Mouse (Mus musculus) intestine, embryonic 14.5 days (tissue): Measurements from ENCODE around the gene Eif2ak3. TPM values are rescaled to one million over a fixed set of nuclear protein-coding genes. Genes with fewer than 3 reads are reported as not detected.

Experiments
- ATAC-seq: fragments of 200-750 bp; cut with Nextera tagmentation; replicated peaks from 2 replicates; pipeline ENCODE4 v1.8.0; 2017; ENCODE audit warnings: low read depth, moderate number of reproducible peaks, moderate TSS enrichment, moderate library complexity; ENCODE audit not compliant: low FRiP score, low TSS enrichment
- DNase-seq: peaks from one replicate; pipeline ENCODE4 v3.0.0-alpha.2; 2018; ENCODE audit warnings: low spot score
- H3K27ac ChIP-seq: fragments of 300-500 bp; sonication (generic); 2 replicates; pipeline ENCODE4 v1.5.1; 2014; ENCODE audit warnings: low read depth, mild to moderate bottlenecking, control low read depth
- H3K27me3 ChIP-seq: fragments of 300-500 bp; sonication (generic); replicated peaks from 2 replicates; pipeline ENCODE4 v1.6.1; 2014; ENCODE audit warnings: low read length, control low read depth; ENCODE audit not compliant: control insufficient read depth, insufficient read depth
- H3K36me3 ChIP-seq: fragments of 300-500 bp; sonication (generic); 2 replicates; pipeline ENCODE4 v1.6.1; 2014; ENCODE audit warnings: low read length, control low read depth; ENCODE audit not compliant: control insufficient read depth, insufficient read depth
- H3K4me1 ChIP-seq: fragments of 300-500 bp; sonication (generic); replicated peaks from 2 replicates; pipeline ENCODE4 v1.6.1; 2014; ENCODE audit warnings: low read length, control low read depth, mixed read lengths; ENCODE audit not compliant: control insufficient read depth, insufficient read depth
- H3K4me2 ChIP-seq: fragments of 300-500 bp; sonication (generic); 2 replicates; pipeline ENCODE4 v1.6.1; 2014; ENCODE audit warnings: low read length
- H3K4me3 ChIP-seq: fragments of 300-500 bp; sonication (generic); 2 replicates; pipeline ENCODE4 v1.5.1; 2014; ENCODE audit warnings: low read depth, low read length, control low read depth, mixed read lengths
- H3K9ac ChIP-seq: fragments of 300-500 bp; sonication (generic); 2 replicates; pipeline ENCODE4 v1.6.1; 2014; ENCODE audit warnings: mild to moderate bottlenecking, low read length
- H3K9me3 ChIP-seq: fragments of 300-500 bp; sonication (generic); 2 replicates; pipeline ENCODE4 v1.6.1; 2016; ENCODE audit warnings: low read length, control low read depth; ENCODE audit not compliant: control insufficient read depth
- WGBS: fragments of 180-500 bp; shearing (Covaris S2); extraction: QIAGEN DNeasy Blood & Tissue Kit; methylation state at CpG from one replicate; pipeline ENCODE4 v1.1.7; 2014; 5-methylcytosine and 5-hydroxymethylcytosine counted together
- polyA plus RNA-seq: library from polyadenylated mRNA; unstranded; fragments of >200 nt; fragmentation: Nextera tagmentation; extraction: Ambion mirVana; gene quantifications from 2 replicates; pipeline ENCODE4 v1.2.1, GENCODE M21; 2014

The Eif2ak3 gene
- 7.3 and 8.2 TPM in 2 replicates for polyA plus RNA-seq

DNA sequence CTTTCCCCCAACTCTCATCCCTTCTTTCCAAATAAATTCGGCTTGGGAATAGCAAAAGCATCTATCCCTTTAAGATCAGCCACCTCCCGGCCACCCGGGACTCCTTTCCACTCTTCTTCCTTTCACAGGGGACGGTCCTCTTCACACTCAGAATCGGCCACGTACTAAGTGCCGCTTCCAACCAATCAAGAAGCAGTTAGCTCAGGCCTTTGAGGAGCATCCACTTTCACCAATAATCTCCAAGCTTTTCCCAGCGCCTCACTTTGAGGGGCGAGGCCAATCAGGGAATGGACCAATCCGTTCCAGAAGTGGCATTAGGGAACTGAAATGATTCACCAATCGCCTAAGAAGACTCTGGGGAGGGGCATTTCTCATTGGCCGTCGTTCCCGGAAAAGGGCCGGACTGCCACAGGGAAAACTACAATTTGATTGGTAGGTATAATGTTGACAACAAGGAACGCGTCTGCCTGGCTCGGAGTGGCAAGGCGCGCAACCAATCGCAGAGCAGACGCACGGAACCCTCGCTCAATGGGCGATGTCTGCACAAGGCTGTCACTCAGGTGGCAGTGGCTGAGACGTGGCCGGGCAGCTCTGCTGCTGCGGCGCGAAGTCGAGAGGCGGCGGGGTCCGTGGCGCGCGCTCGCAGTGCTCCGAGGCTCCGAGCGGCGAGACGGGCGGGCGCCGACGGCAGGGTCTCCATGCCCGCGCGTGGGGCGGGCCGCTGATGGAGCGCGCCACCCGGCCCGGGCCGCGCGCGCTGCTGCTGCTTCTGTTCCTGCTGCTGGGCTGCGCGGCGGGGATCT, at the start of gene Eif2ak3:
Eif2ak3 (plus strand) TSS at position 514 of the 803 bp plus-strand sequence.
- Histone ChIP-seq H3K9me3 (no peaks in the 10 kb centered on the region), H3K27me3 (no peaks in the 10 kb centered on the region), H3K36me3 (0 out of 2 replicates have a peak, but pooled peaks cover 5% of the 10 kb centered on the region), H3K9ac (peak within 1 kb of the TSS; percentile 81), H3K4me3 (peak within 1 kb of the TSS; percentile 97), H3K4me1 (peaks cover 30% of the 10 kb centered on the region), H3K4me2 (peak within 1 kb of the TSS; percentile 73), H3K27ac (peak within 1 kb of the TSS; percentile 70)
- under 1% methylated on average over 63 of the region's 63 CpGs for WGBS
- ATAC-seq (peak; percentile 99), DNase-seq (peak; percentile 93)

DNA sequence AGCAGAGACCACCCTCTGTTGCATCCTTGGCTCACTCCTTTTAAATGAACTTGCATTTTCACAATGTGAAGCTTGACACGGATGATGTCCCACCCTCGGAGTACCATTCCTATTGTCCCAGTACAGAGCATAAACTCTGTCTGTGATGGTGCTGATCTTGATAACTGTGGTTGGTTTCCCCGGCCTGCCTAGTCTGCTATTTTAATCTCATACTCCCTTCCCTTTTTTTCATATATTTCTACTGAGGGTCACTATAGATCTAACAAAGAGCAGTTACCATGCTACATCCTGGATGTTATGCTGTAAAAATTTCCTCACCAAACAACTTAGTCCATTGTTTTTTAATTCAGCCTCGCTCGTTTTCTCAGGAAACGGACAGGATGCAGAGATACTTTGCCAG, 47.4 kb upstream of the Eif2ak3 start:
- WGBS, result 74% methylated on average over 6 of the region's 6 CpGs
- no peaks in the 10 kb centered on the region for H3K9me3 ChIP-seq
- no peaks in the 10 kb centered on the region for H3K36me3 ChIP-seq
- no peak overlapping the region for H3K4me3 ChIP-seq
- H3K4me1 ChIP-seq, result no peaks in the 10 kb centered on the region
- DNase-seq (no peak), ATAC-seq (no peak)
- no peak overlapping the region for H3K27ac ChIP-seq
- no peak overlapping the region for H3K4me2 ChIP-seq
- no peak overlapping the region for H3K9ac ChIP-seq
- H3K27me3 ChIP-seq, result no peaks in the 10 kb centered on the region

DNA sequence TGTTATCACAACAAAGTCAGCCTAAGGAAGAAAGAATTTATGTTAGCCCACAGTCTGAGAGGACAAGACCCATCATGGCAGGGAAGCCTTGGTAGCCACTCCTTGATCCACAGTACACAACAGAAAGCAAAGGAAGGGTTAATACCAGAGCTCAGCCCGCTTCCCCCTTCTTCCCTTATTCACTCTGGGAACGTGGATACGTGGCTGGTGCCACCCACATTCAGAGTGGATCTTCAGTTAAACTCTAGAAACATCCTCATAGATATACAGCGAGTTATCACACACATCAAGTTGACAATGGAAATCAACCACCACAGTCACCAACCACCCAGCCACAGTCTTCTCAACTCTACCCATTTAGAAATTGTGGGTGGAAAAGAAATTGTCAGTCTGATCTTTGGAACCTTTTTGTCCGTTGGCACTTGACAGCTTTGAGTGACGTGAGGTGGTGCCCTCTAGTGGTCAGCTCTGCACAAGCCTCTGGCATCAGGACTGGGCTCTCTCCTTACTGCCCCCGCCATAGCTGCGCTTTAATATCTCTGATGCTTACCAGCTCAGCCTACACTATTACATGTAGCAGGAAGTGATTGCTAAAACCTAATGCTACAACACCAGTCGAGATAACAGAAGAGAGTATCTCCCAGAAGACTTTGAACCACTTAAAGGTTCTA, 46.6 kb upstream of the Eif2ak3 start:
- H3K9ac ChIP-seq, result no peak overlapping the region
- H3K27me3 ChIP-seq, result no peaks in the 10 kb centered on the region
- H3K36me3 ChIP-seq, result no peaks in the 10 kb centered on the region
- no peaks in the 10 kb centered on the region for H3K4me1 ChIP-seq
- no peak overlapping the region for H3K4me3 ChIP-seq
- ATAC-seq (peak; percentile 79; the same call in 1 of the 2 replicates), DNase-seq (peak; percentile 67)
- no peak overlapping the region for H3K27ac ChIP-seq
- WGBS, result 25% methylated on average over 9 of the region's 9 CpGs
- H3K4me2 ChIP-seq, result no peak overlapping the region
- H3K9me3 ChIP-seq, result no peaks in the 10 kb centered on the region

DNA sequence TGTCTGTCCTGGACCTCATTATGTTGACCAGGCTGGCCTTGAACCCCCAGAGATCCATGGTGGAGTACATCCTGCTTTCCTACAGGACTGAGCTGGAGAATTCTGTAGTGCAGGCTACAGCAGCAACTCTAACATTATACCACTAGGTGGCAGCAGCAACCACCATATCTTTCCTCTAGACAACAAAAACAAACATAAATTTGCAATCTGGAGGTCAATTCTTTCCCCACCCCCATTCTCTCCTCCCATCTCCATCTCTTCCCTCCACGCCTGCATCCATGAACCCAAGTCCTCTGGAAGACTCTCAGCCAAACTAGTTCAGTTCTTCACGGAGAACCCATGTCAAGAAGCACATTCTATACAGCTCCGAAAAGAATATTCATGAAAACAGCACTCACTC, 39.7 kb upstream of the Eif2ak3 start:
- Histone ChIP-seq H3K9ac (no peak overlapping the region), H3K4me3 (no peak overlapping the region), H3K4me1 (no peaks in the 10 kb centered on the region), H3K36me3 (no peaks in the 10 kb centered on the region), H3K4me2 (peak overlapping the region; percentile 26; the same call in 1 of the 2 replicates), H3K9me3 (no peaks in the 10 kb centered on the region), H3K27ac (no peak overlapping the region), H3K27me3 (no peaks in the 10 kb centered on the region)
- ATAC-seq, result no peak
- 31% methylated on average over 3 of the region's 3 CpGs for WGBS
- DNase-seq, result peak; percentile 67

DNA sequence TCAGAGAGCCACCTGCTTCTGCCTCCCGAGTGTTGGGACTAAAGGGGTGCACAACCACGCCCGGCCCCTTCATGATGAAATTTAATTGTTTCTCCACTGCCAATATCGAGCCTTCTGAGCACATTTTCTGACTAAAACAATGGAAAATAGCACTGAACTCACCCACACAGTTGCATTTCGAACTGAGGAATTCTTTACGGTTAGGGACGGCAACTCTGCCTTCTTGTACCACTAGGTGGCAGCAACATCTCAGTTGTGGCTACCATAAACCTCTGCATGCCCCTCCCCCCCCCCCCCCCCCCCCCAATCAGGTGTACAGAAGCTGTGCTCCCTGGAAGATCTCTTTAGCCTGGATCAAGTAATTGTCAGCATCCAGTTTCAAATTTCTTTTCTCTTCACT, 39.0 kb upstream of the Eif2ak3 start:
- Histone ChIP-seq H3K4me1 (no peaks in the 10 kb centered on the region), H3K27me3 (no peaks in the 10 kb centered on the region), H3K27ac (no peak overlapping the region), H3K36me3 (no peaks in the 10 kb centered on the region), H3K9ac (no peak overlapping the region), H3K9me3 (no peaks in the 10 kb centered on the region), H3K4me3 (no peak overlapping the region), H3K4me2 (peak overlapping the region; percentile 26; the same call in 1 of the 2 replicates)
- WGBS, result 16% methylated on average over 7 of the region's 7 CpGs
- peak; percentile 60; the same call in 1 of the 2 replicates for ATAC-seq
- peak; percentile 74 for DNase-seq

DNA sequence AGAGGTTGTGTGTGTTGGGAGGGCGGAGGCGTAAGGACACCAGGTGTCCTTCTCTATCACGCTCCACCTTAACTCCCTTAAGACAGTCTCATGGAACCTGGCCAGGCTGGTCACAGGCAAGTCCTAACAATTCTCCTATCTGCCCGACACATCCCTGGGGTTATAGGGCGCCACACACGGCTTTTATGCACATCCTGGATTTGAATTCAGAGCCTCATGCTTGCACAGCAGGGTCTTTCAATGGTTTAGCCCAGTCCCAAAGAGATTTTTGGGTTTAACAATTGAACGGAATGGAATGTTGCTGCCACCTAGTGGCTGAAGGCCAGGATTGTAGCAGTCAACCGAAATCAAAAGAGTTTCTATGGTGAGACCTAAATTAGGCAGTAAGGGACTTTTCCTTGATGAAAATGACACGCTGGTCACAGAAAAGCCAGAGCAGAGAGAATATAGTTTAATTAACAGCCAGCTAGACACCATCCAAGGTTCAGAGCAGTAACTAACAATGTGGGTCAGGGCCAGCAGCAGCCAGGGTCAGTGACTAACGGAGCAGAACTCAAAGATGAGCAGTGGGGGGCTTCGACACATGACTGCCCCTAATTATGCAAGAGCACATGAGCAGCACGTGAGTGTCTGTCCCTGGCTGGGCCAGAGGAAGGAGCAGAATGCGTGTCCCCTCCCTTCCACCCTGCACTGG, 38.3 kb upstream of the Eif2ak3 start:
- no peaks in the 10 kb centered on the region for H3K36me3 ChIP-seq
- H3K9ac ChIP-seq, result no peak overlapping the region
- H3K4me3 ChIP-seq, result no peak overlapping the region
- no peaks in the 10 kb centered on the region for H3K9me3 ChIP-seq
- no peaks in the 10 kb centered on the region for H3K4me1 ChIP-seq
- WGBS, result 20% methylated on average over 13 of the region's 13 CpGs
- H3K27ac ChIP-seq, result no peak overlapping the region
- peak overlapping the region; percentile 20; the same call in 1 of the 2 replicates for H3K4me2 ChIP-seq
- peak; percentile 81 for DNase-seq
- H3K27me3 ChIP-seq, result no peaks in the 10 kb centered on the region
- peak; percentile 31; the same call in 1 of the 2 replicates for ATAC-seq

DNA sequence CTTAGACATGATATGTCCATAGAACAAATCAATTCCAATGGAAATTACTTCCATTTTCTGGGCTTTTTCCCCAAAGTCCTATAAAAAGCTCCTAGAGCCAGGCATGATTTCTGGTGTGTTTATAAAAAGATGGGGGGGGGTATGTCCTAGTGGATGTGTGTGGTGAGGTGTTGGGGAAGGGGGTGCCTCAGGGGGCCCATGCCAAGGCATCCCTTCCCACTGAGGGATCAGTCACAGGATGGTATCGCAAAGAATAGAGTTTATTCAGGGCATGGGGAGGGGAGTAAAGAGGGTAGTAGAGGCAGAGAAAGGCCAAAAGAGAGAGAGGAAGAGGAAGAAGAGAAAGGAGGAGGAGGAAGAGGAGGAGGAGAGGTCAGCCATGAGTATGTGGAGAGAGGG, 37.8 kb upstream of the Eif2ak3 start:
- Histone ChIP-seq H3K9ac (no peak overlapping the region), H3K4me3 (no peak overlapping the region), H3K36me3 (no peaks in the 10 kb centered on the region), H3K9me3 (no peaks in the 10 kb centered on the region), H3K27ac (no peak overlapping the region), H3K4me2 (no peak overlapping the region), H3K27me3 (no peaks in the 10 kb centered on the region), H3K4me1 (no peaks in the 10 kb centered on the region)
- 63% methylated on average over 1 of the region's 1 CpGs for WGBS
- no peak for ATAC-seq
- no peak for DNase-seq

DNA sequence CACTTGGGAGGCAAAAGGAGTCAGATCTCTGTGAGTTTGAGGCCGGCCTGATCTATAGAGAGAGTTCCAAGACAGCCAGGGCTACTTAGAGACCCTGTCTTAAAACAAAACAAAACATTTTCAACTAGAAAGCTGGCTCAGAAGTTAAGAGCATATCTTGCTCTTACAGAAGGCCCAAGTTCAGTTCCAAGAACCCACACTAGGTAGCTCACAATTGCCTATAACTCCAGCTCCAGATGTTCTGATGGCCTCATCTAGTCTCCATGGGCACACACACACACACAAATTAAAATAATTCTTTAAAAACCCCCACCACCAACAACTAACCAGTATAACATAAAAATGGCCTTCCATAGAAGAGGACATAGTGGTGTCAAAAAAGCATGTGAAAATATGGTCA, 33.8 kb upstream of the Eif2ak3 start:
- Histone ChIP-seq H3K9me3 (no peaks in the 10 kb centered on the region), H3K27me3 (no peaks in the 10 kb centered on the region), H3K4me2 (no peak overlapping the region), H3K9ac (no peak overlapping the region), H3K36me3 (no peaks in the 10 kb centered on the region), H3K27ac (no peak overlapping the region), H3K4me1 (peaks cover 9% of the 10 kb centered on the region; the same call in 1 of the 2 replicates), H3K4me3 (no peak overlapping the region)
- ATAC-seq (no peak), DNase-seq (no peak)
- WGBS, result 90% methylated on average over 1 of the region's 1 CpGs
